Mouse (Mus musculus) limb, embryonic 11.5 days (tissue): ENCODE measurements at regions not wholly inside any gene's neighbourhood (a gene's known extent, or its start where the extent isn't known, plus 50 kb on each side); places are given as distances from the start of the nearest gene placed in this dataset.

ENCODE experiments used
- ATAC-seq: fragments of 200-750 bp; cut with Nextera tagmentation; 2 replicates; pipeline ENCODE4 v1.8.0; 2017; ENCODE audit warnings: low read depth; ENCODE audit not compliant: insufficient number of reproducible peaks, low FRiP score, low TSS enrichment
- DNase-seq: peaks from one replicate; pipeline ENCODE4 v3.0.0-alpha.2; 2015; ENCODE audit warnings: low spot score
- H3K27ac ChIP-seq: fragments of 300-500 bp; sonication (generic); replicated peaks from 2 replicates; pipeline ENCODE4 v1.5.1; 2014; ENCODE audit warnings: low read depth, mild to moderate bottlenecking, low read length
- H3K27me3 ChIP-seq: fragments of 300-500 bp; sonication (generic); 2 replicates; pipeline ENCODE4 v1.6.1; 2014; ENCODE audit warnings: mild to moderate bottlenecking, low read length, mixed read lengths; ENCODE audit not compliant: control insufficient read depth, insufficient read depth
- H3K36me3 ChIP-seq: fragments of 300-500 bp; sonication (generic); 2 replicates; pipeline ENCODE4 v1.6.1; 2014; ENCODE audit warnings: mild to moderate bottlenecking, low read length, moderate library complexity, mixed read lengths; ENCODE audit not compliant: control insufficient read depth, insufficient read depth
- H3K4me1 ChIP-seq: fragments of 300-500 bp; sonication (generic); 2 replicates; pipeline ENCODE4 v1.6.1; 2014; ENCODE audit warnings: low read length, mixed read lengths; ENCODE audit not compliant: control insufficient read depth, insufficient read depth
- H3K4me2 ChIP-seq: fragments of 300-500 bp; sonication (generic); 2 replicates; pipeline ENCODE4 v1.6.1; 2014; ENCODE audit warnings: low read depth, mild to moderate bottlenecking, moderate library complexity; ENCODE audit not compliant: severe bottlenecking
- H3K4me3 ChIP-seq: fragments of 300-500 bp; sonication (generic); 2 replicates; pipeline ENCODE4 v1.5.1; 2014; ENCODE audit warnings: low read depth, low read length
- H3K9ac ChIP-seq: fragments of 300-500 bp; sonication (generic); 2 replicates; pipeline ENCODE4 v1.6.1; 2014; ENCODE audit warnings: mild to moderate bottlenecking, low read length
- H3K9me3 ChIP-seq: fragments of 300-500 bp; sonication (generic); 2 replicates; pipeline ENCODE4 v1.6.1; 2016; ENCODE audit warnings: low read length; ENCODE audit not compliant: control insufficient read depth
- WGBS: fragments of 180-500 bp; shearing (Covaris S2); extraction: QIAGEN DNeasy Blood & Tissue Kit; methylation state at CpG from one replicate; pipeline ENCODE4 v1.1.7; 2014; 5-methylcytosine and 5-hydroxymethylcytosine counted together

- Histone ChIP-seq H3K4me1 (no peaks in the 10 kb centered on the region), H3K4me3 (no peak overlapping the region), H3K9ac (no peak overlapping the region), H3K36me3 (no peaks in the 10 kb centered on the region), H3K27me3 (no peaks in the 10 kb centered on the region), H3K27ac (no peak overlapping the region), H3K4me2 (no peak overlapping the region), H3K9me3 (no peaks in the 10 kb centered on the region)
- DNase-seq, result no peak
- no peak for ATAC-seq
These were observed 67.9 kb upstream of the S1pr1 start for GRCm38 (mm10) chr3:115782726-115783125.

GRCm38 (mm10) chr3:115787360-115787759 lies 72.5 kb upstream of the S1pr1 start:
- 22% methylated on average over 1 of the region's 1 CpGs for WGBS
- peak; percentile 66; the same call in 1 of the 2 replicates for ATAC-seq

GRCm38 (mm10) chr3:115788525-115788924 lies 73.7 kb upstream of the S1pr1 start:
- ATAC-seq, result no peak
- WGBS, result 88% methylated on average over 3 of the region's 3 CpGs
- H3K9me3 ChIP-seq, result no peaks in the 10 kb centered on the region

More at GRCm38 (mm10) chr3:115787360-115787759, 72.5 kb upstream of the S1pr1 start:
- no peaks in the 10 kb centered on the region for H3K9me3 ChIP-seq
- H3K27ac ChIP-seq, result no peak overlapping the region
- no peak overlapping the region for H3K9ac ChIP-seq
- no peak overlapping the region for H3K4me3 ChIP-seq
- no peaks in the 10 kb centered on the region for H3K36me3 ChIP-seq
- no peaks in the 10 kb centered on the region for H3K4me1 ChIP-seq
- no peak overlapping the region for H3K4me2 ChIP-seq
- peak; percentile 32 for DNase-seq
- H3K27me3 ChIP-seq, result no peaks in the 10 kb centered on the region

GRCm38 (mm10) chr3:115789063-115789462 lies 74.2 kb upstream of the S1pr1 start:
- DNase-seq (no peak), ATAC-seq (no peak)
- Histone ChIP-seq H3K9me3 (no peaks in the 10 kb centered on the region), H3K9ac (no peak overlapping the region), H3K4me3 (no peak overlapping the region), H3K27ac (no peak overlapping the region), H3K4me1 (no peaks in the 10 kb centered on the region), H3K27me3 (no peaks in the 10 kb centered on the region), H3K4me2 (no peak overlapping the region), H3K36me3 (no peaks in the 10 kb centered on the region)
- 85% methylated on average over 6 of the region's 6 CpGs for WGBS

More at GRCm38 (mm10) chr3:115788525-115788924, 73.7 kb upstream of the S1pr1 start:
- Histone ChIP-seq H3K27ac (no peak overlapping the region), H3K4me1 (no peaks in the 10 kb centered on the region), H3K4me3 (no peak overlapping the region), H3K27me3 (no peaks in the 10 kb centered on the region), H3K4me2 (no peak overlapping the region), H3K36me3 (no peaks in the 10 kb centered on the region), H3K9ac (no peak overlapping the region)
- DNase-seq, result no peak

- Histone ChIP-seq H3K4me1 (no peaks in the 10 kb centered on the region), H3K27ac (no peak overlapping the region), H3K36me3 (no peaks in the 10 kb centered on the region), H3K4me3 (no peak overlapping the region), H3K4me2 (no peak overlapping the region), H3K9ac (no peak overlapping the region), H3K9me3 (no peaks in the 10 kb centered on the region), H3K27me3 (no peaks in the 10 kb centered on the region)
- ATAC-seq (no peak), DNase-seq (no peak)
- WGBS, result 64% methylated on average over 4 of the region's 4 CpGs
These were observed 77.7 kb upstream of the S1pr1 start for GRCm38 (mm10) chr3:115792606-115793005.

GRCm38 (mm10) chr3:115793344-115794059 lies 78.6 kb upstream of the S1pr1 start:
- H3K36me3 ChIP-seq, result no peaks in the 10 kb centered on the region
- ATAC-seq (no peak), DNase-seq (no peak)
- no peaks in the 10 kb centered on the region for H3K27me3 ChIP-seq
- no peak overlapping the region for H3K27ac ChIP-seq
- WGBS, result 52% methylated on average over 12 of the region's 12 CpGs
- no peak overlapping the region for H3K9ac ChIP-seq
- no peaks in the 10 kb centered on the region for H3K9me3 ChIP-seq
- no peak overlapping the region for H3K4me2 ChIP-seq
- no peaks in the 10 kb centered on the region for H3K4me1 ChIP-seq
- no peak overlapping the region for H3K4me3 ChIP-seq

- ATAC-seq (no peak), DNase-seq (no peak)
- no peaks in the 10 kb centered on the region for H3K27me3 ChIP-seq
- H3K9ac ChIP-seq, result no peak overlapping the region
- no peak overlapping the region for H3K27ac ChIP-seq
- H3K36me3 ChIP-seq, result no peaks in the 10 kb centered on the region
- H3K4me1 ChIP-seq, result no peaks in the 10 kb centered on the region
- no peak overlapping the region for H3K4me2 ChIP-seq
- H3K9me3 ChIP-seq, result no peaks in the 10 kb centered on the region
- WGBS, result 87% methylated on average over 10 of the region's 10 CpGs
- H3K4me3 ChIP-seq, result no peak overlapping the region
These were observed 84.5 kb upstream of the S1pr1 start for GRCm38 (mm10) chr3:115799326-115799725.

GRCm38 (mm10) chr3:115799981-115800380 lies 85.1 kb upstream of the S1pr1 start:
- Histone ChIP-seq H3K27ac (no peak overlapping the region), H3K36me3 (no peaks in the 10 kb centered on the region), H3K4me2 (no peak overlapping the region), H3K9me3 (no peaks in the 10 kb centered on the region), H3K4me1 (no peaks in the 10 kb centered on the region), H3K27me3 (no peaks in the 10 kb centered on the region), H3K4me3 (no peak overlapping the region), H3K9ac (no peak overlapping the region)
- WGBS, result 74% methylated on average over 2 of the region's 2 CpGs
- DNase-seq (no peak), ATAC-seq (no peak)

GRCm38 (mm10) chr3:115800873-115801272 lies 86.0 kb upstream of the S1pr1 start:
- Histone ChIP-seq H3K36me3 (no peaks in the 10 kb centered on the region), H3K9ac (no peak overlapping the region), H3K9me3 (no peaks in the 10 kb centered on the region), H3K4me3 (no peak overlapping the region), H3K27ac (no peak overlapping the region), H3K4me1 (no peaks in the 10 kb centered on the region), H3K27me3 (no peaks in the 10 kb centered on the region), H3K4me2 (no peak overlapping the region)
- no peak for DNase-seq
- ATAC-seq, result no peak
- 46% methylated on average over 5 of the region's 5 CpGs for WGBS
